Mouse (Mus musculus) ovary, adult 10 weeks (tissue): Measurements from ENCODE around the gene Hmgcs1. TPM values are rescaled to one million over a fixed set of nuclear protein-coding genes. Genes with fewer than 3 reads are reported as not detected.

ENCODE experiments used
- polyA plus RNA-seq: library from polyadenylated mRNA; stranded (reverse); fragments of 350-450 nt; fragmentation: Illumina TruSeq; extraction: RNeasy Lipid Tissue Mini Kit (QIAGEN cat#74804); gene quantifications from one replicate; pipeline ENCODE4 v1.2.3, GENCODE M21; 2014

Gene Hmgcs1
- polyA plus RNA-seq = 362 TPM

DNA sequence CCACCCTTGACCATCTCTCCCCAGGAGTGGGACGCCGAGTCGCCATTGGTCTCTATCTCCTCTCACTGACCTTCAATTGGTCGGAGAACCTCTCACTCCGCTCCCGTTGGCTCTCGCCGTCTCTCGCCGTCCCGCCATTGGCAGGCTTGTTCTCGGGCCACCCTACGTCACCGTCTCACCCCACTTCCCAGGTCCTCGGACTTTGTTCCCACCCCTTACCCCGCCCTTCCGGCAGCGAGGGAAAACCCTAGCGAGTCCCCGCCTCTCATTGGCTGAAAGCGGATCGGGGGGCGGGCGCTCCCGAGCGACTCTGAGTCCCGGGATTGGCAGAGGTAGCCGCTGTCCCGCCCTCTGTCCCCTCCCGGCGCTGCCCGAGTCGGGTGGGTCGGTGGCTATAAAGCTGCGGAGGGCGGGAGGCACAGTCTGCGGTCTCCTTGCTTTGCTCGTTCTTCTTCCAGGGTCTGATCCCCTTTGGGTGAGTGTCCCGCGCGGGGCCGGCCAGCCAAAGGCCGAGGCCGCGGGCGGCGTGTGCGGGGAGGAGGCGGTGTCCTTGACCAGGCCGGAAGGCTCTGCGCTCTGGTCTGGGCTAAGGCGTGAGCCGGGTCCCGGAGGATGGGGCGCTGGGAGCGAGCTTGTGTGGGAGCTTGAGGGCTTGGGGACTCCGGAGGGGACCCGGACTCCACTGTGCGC is at the start of gene Hmgcs1:
Hmgcs1 (plus strand) TSS at position 341 of the 690 bp plus-strand sequence.

DNA sequence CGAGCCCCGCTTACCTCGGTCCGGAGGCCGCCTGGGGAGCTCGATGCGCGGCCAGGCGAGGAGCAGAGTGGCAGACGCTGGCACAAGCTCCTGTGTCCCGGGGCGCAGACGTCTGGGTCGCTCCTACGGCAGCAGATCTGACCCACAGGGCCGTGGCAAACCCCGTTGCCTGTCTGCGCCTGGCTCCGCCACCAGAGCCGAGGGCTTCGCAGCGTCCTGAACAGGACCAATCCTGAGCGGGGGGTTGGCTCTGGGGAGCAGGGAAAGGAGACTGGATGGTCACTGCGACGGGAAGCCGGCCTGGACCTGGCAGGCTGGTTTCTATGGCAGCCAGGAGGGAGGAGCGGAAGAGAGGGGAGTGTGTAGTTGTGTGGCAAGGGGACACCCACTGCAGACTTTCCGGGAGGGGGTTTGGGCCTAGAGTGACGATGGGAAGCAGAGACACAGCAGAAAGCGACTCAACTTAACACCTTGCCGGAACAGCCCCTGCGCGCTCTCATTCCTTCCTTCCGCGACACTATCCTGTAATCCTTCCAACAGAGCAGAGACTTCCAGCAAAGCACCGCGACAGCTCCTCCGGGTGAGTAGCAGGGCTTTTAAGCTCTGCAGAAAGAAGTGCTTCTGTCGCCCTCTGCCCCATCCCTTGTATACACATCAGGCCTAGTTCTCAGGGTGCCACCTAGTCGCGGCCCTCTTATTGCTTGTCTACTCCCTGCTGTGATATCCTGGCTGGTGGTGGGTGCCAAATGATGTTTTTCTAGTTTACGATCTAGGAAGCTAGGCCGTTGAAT is 65.7 kb downstream of the Hmgcs1 start, which contains the start of gene Nim1k:
Nim1k (minus strand) TSS at position 202 of the 791 bp plus-strand sequence.

Other genes starting within 250 kb of the Hmgcs1 start
- 64.3 TPM for gene 4833420G17Rik, start 227.6 kb upstream of the Hmgcs1 start, polyA plus RNA-seq
- 74.3 TPM for gene Tmem267, start 202.3 kb upstream of the Hmgcs1 start, polyA plus RNA-seq
- gene 3110070M22Rik, start 202.0 kb upstream of the Hmgcs1 start, polyA plus RNA-seq = not detected
- gene Ccl28, start 66.6 kb upstream of the Hmgcs1 start, polyA plus RNA-seq = 4.6 TPM
- 3.8 TPM for gene Nim1k, start 65.5 kb downstream of the Hmgcs1 start, polyA plus RNA-seq
- gene Zfp131, start 100.5 kb downstream of the Hmgcs1 start, polyA plus RNA-seq = 111 TPM
- not detected for gene AF067063, start 139.8 kb downstream of the Hmgcs1 start, polyA plus RNA-seq
- gene D13Ertd608e, start 145.6 kb downstream of the Hmgcs1 start, polyA plus RNA-seq = 1.1 TPM
- gene Tcstv1, start 204.4 kb downstream of the Hmgcs1 start, polyA plus RNA-seq = 2.1 TPM
- gene Gm21761, start 238.9 kb downstream of the Hmgcs1 start, polyA plus RNA-seq = not detected